Mouse (Mus musculus): Measurements from ENCODE around the gene Arhgef18. TPM values are rescaled to one million over a fixed set of nuclear protein-coding genes. Genes with fewer than 3 reads are reported as not detected.
A peak's percentile ranks its signal among the peaks of the same experiment; 100 is the strongest.

Gene Arhgef18
- polyA plus RNA-seq, 1 experiment from 2014 or later: 9.7 TPM

DNA sequence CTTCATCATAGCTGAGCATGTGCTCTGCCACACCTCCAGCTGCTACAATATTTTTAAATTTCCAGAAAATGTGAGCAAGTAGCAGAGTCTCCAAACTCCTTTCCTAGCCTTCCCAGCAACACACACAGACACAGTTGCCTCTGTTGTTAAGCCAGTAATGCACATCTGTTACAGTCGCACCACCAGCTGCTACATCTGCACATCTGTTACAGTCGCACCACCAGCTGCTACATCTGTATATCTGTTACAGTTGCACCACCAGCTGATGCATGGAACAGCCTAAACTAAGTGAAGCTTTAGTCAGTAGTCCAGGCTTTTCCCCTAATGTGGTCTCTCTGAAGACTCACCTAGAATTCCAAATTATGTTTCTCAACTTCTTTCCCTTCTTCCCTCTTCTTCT is 35.6 kb downstream of the Arhgef18 start:
- H3K9me3 ChIP-seq: no peaks in the 10 kb centered on the region
- H3K4me1 ChIP-seq: no peaks in the 10 kb centered on the region
- H3K27me3 ChIP-seq (ENCODE audit: poor library complexity, severe bottlenecking): no peaks in the 10 kb centered on the region
- 87% methylated on average over 2 of the region's 2 CpGs for WGBS
- no peak overlapping the region for H3K4me3 ChIP-seq
- peaks cover 64% of the 10 kb centered on the region for H3K36me3 ChIP-seq (replicated peaks)
- no peak for DNase-seq (ENCODE audit: extremely low spot score, low spot score)
- H3K27ac ChIP-seq: no peak overlapping the region

DNA sequence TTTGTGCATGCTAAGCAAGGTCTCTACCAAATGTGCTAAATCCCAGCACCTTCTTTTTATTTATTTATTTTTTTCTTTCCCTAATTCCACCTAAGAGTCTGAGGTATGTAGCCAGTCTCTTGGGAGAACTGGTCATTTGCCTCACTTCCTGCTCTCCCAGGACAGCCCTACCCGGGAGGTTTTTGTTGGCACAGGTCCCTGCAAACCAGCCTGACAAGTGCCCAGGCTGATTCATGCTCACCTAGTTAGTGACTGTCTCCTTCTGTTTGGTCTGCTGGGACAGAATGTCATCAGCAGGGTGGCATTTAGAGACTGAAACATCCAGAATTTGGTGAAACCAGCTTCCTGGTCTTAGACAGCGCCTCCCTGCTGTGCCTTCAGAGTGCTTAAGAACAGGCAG is 37.2 kb downstream of the Arhgef18 start:
- no peaks in the 10 kb centered on the region for H3K9me3 ChIP-seq
- 90% methylated on average over 2 of the region's 2 CpGs for WGBS
- H3K27me3 ChIP-seq (ENCODE audit: poor library complexity, severe bottlenecking): no peaks in the 10 kb centered on the region
- no peak overlapping the region for H3K27ac ChIP-seq
- H3K4me3 ChIP-seq: no peak overlapping the region
- H3K4me1 ChIP-seq: no peaks in the 10 kb centered on the region
- peaks cover 79% of the 10 kb centered on the region for H3K36me3 ChIP-seq (replicated peaks)
- DNase-seq (ENCODE audit: extremely low spot score, low spot score): no peak

GRCm38 (mm10) chr8:3431113-3431512 is 38.3 kb downstream of the Arhgef18 start:
- 82% methylated on average over 3 of the region's 3 CpGs for WGBS
- no peak overlapping the region for H3K4me3 ChIP-seq
- peaks cover 89% of the 10 kb centered on the region for H3K36me3 ChIP-seq (replicated peaks)

DNA sequence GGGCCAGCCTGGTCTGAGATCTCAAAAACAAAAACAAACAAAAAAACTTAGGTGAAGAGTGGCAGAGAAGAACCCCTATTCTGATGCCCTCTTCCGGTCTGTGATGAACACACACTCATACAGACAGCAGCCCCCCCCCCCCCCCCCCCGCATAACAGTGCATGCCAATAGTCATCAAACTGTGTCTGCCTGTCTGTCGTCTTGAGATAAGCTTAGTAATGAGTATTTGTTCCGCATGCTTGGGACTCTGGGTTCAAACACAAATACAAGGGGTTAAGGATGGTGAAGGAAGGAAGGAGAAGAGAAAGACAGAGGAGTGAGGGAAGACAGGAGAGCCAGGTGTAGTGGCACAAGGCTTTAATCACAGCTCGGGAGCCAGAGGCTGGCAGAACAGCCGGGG is 43.7 kb downstream of the Arhgef18 start:
- peaks cover 98% of the 10 kb centered on the region for H3K36me3 ChIP-seq (replicated peaks)
- no peaks in the 10 kb centered on the region for H3K9me3 ChIP-seq
- H3K4me3 ChIP-seq: no peak overlapping the region
- no peak for DNase-seq (ENCODE audit: extremely low spot score, low spot score)
- H3K27ac ChIP-seq: no peak overlapping the region
- no peaks in the 10 kb centered on the region for H3K27me3 ChIP-seq (ENCODE audit: poor library complexity, severe bottlenecking)
- H3K4me1 ChIP-seq: no peaks in the 10 kb centered on the region
- WGBS: 93% methylated on average over 5 of the region's 6 CpGs

More at GRCm38 (mm10) chr8:3431113-3431512, 38.3 kb downstream of the Arhgef18 start:
- no peak for DNase-seq (ENCODE audit: extremely low spot score, low spot score)
- Histone ChIP-seq H3K9me3 (no peaks in the 10 kb centered on the region), H3K27ac (no peak overlapping the region), H3K4me1 (no peaks in the 10 kb centered on the region), H3K27me3 (ENCODE audit: poor library complexity, severe bottlenecking) (no peaks in the 10 kb centered on the region)

GRCm38 (mm10) chr8:3439510-3439909 is 46.7 kb downstream of the Arhgef18 start:
- H3K4me3 ChIP-seq: no peak overlapping the region
- no peaks in the 10 kb centered on the region for H3K27me3 ChIP-seq (ENCODE audit: poor library complexity, severe bottlenecking)
- peaks cover 90% of the 10 kb centered on the region for H3K36me3 ChIP-seq (replicated peaks)
- H3K27ac ChIP-seq: no peak overlapping the region
- no peak for DNase-seq (ENCODE audit: extremely low spot score, low spot score)
- 75% methylated on average over 12 of the region's 12 CpGs for WGBS
- no peaks in the 10 kb centered on the region for H3K4me1 ChIP-seq
- H3K9me3 ChIP-seq: no peaks in the 10 kb centered on the region

GRCm38 (mm10) chr8:3449226-3449625 is 56.4 kb downstream of the Arhgef18 start:
- no peak overlapping the region for H3K27ac ChIP-seq
- no peak for DNase-seq (ENCODE audit: extremely low spot score, low spot score)
- H3K36me3 ChIP-seq (replicated peaks): peaks cover 95% of the 10 kb centered on the region
- no peaks in the 10 kb centered on the region for H3K4me1 ChIP-seq
- H3K9me3 ChIP-seq: peaks cover 5% of the 10 kb centered on the region; the same call in 1 of the 2 replicates
- H3K4me3 ChIP-seq: no peak overlapping the region
- H3K27me3 ChIP-seq (ENCODE audit: poor library complexity, severe bottlenecking): no peaks in the 10 kb centered on the region
- WGBS: 87% methylated on average over 2 of the region's 2 CpGs

DNA sequence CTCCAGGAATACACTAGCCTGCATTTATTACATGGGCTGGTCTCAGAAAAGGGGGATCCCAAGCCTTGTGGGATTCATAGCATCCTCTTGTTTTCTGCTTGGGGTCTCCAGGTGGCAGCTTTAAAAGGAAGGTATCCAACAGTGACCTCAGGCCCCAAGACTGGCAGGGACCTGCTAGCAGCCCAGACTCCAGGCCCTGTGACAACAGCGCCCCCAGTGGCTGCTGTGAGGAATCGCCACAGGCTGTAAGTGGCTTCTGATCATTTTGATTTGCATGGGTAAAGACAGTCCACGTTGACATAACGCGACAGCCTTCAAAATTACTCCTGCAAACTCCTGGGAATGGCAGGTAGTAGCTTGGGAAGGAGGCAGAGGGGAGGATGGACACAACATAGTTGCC is 57.9 kb downstream of the Arhgef18 start:
- H3K4me3 ChIP-seq: no peak overlapping the region
- no peaks in the 10 kb centered on the region for H3K27me3 ChIP-seq (ENCODE audit: poor library complexity, severe bottlenecking)
- peaks cover 94% of the 10 kb centered on the region for H3K36me3 ChIP-seq (replicated peaks)
- DNase-seq (ENCODE audit: extremely low spot score, low spot score): peak; percentile 47
- WGBS: 34% methylated on average over 5 of the region's 5 CpGs
- H3K27ac ChIP-seq: no peak overlapping the region
- no peaks in the 10 kb centered on the region for H3K4me1 ChIP-seq
- H3K9me3 ChIP-seq: peaks cover 5% of the 10 kb centered on the region; the same call in 1 of the 2 replicates

- WGBS: 96% methylated on average over 25 of the region's 25 CpGs
- no peak overlapping the region for H3K4me3 ChIP-seq
- DNase-seq (ENCODE audit: extremely low spot score, low spot score): no peak
- peaks cover 97% of the 10 kb centered on the region for H3K36me3 ChIP-seq (replicated peaks)
- no peaks in the 10 kb centered on the region for H3K4me1 ChIP-seq
- H3K27ac ChIP-seq: no peak overlapping the region
- no peaks in the 10 kb centered on the region for H3K27me3 ChIP-seq (ENCODE audit: poor library complexity, severe bottlenecking)
- H3K9me3 ChIP-seq: peaks cover 5% of the 10 kb centered on the region; the same call in 1 of the 2 replicates
Measured at GRCm38 (mm10) chr8:3451992-3452391, 59.2 kb downstream of the Arhgef18 start.

GRCm38 (mm10) chr8:3463248-3463647 is 70.4 kb downstream of the Arhgef18 start:
- no peak overlapping the region for H3K27ac ChIP-seq
- H3K36me3 ChIP-seq (replicated peaks): peaks cover 10% of the 10 kb centered on the region
- DNase-seq (ENCODE audit: extremely low spot score, low spot score): no peak
- 91% methylated on average over 2 of the region's 2 CpGs for WGBS
- no peaks in the 10 kb centered on the region for H3K9me3 ChIP-seq
- H3K4me3 ChIP-seq: no peak overlapping the region
- H3K27me3 ChIP-seq (ENCODE audit: poor library complexity, severe bottlenecking): no peaks in the 10 kb centered on the region
- H3K4me1 ChIP-seq: peaks cover 11% of the 10 kb centered on the region

- Histone ChIP-seq H3K27ac (0 out of 2 replicates have a peak overlapping the region, but pooled peaks have one; percentile 35), H3K27me3 (ENCODE audit: poor library complexity, severe bottlenecking) (no peaks in the 10 kb centered on the region), H3K36me3 (replicated peaks) (no peaks in the 10 kb centered on the region), H3K4me1 (peaks cover 11% of the 10 kb centered on the region), H3K4me3 (no peak overlapping the region), H3K9me3 (no peaks in the 10 kb centered on the region)
- WGBS: 58% methylated on average over 5 of the region's 5 CpGs
- DNase-seq (ENCODE audit: extremely low spot score, low spot score): peak; percentile 51
Measured at GRCm38 (mm10) chr8:3464309-3464708, 71.5 kb downstream of the Arhgef18 start.

DNA sequence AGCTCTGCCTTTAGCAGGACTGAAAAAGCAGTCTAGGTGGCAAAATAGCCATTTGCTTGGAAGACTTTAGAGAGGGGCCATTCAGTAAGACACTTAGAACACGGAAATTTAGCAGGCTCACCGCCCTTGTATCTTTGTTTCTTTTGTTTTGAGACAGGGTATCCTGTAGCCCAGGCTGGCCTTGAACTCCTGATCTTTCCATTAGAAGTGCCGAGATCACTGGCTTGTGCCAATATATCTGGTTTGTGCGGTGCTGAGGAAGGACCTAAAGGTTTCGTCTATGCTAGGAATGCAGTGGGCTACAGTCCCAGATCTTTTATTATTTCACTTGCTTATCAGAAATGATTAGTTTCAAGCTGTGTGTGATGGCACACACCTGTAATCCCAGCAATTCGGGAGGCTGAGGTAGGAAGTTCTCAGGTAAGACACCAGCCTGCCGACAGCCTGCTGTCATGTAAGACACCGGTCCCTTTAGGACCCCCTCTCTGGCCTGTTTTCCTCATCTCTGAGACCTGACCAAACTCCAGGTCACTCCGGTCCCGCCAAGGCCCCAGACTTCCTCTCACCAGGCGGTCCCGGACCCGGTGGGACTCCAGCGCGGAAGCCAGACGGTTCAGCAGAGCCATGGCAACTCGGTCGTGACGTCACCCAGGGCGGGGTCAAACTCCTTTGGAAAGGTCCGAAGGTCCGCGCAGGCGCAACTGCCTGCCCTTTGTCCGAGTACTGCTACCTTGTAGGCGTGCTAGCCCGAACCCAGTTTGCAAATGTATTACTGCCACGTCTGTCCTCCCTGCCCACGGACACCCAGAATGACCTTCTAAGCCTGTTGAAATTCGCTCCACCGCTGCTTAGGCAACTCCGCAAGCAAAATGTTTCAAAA is 74.4 kb downstream of the Arhgef18 start, which contains the start of gene Pex11g:
Gene Pex11g (minus strand): TSS at position 675 of the 880 bp plus-strand sequence.
- WGBS: 9% methylated on average over 32 of the region's 32 CpGs
- H3K9me3 ChIP-seq: no peaks in the 10 kb centered on the region
- H3K36me3 ChIP-seq (replicated peaks): no peaks in the 10 kb centered on the region
- H3K4me1 ChIP-seq: peaks cover 11% of the 10 kb centered on the region
- peak within 1 kb of the TSS; percentile 94 for H3K27ac ChIP-seq
- no peaks in the 10 kb centered on the region for H3K27me3 ChIP-seq (ENCODE audit: poor library complexity, severe bottlenecking)
- H3K4me3 ChIP-seq: peak within 1 kb of the TSS; percentile 53
- peak; percentile 99 for DNase-seq (ENCODE audit: extremely low spot score, low spot score)

DNA sequence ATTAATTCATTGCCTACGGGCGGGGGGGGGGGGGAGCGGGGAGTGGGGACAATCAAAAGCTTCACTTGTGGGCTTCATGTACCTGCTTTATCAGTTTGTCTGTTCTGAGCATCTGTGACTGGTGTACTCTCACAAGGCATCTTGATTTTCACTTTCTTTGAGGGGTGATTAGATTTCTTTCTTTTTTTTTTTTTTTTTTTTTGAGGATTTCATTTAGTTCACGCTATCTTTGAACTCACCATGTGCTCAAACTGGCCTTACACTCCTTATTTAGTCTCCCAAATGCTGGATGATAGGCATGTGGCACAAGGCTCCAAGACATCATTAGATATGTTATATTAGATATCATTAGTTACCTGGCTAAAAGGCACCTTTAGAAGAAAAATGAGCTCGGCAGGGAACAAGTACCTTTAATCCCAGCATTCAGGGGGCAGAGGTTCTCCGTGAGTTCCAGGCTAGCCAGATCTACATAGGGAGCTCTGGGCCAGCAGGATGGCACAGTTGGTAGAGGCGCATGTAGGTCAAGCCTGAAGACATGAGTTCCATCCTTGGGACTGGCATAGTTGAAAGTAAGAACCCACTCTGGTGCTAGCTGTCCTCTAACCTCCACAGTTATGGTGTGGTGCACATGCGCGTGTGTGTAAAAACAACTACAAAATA is 75.2 kb downstream of the Arhgef18 start:
- Histone ChIP-seq H3K4me1 (peaks cover 11% of the 10 kb centered on the region), H3K4me3 (peak overlapping the region; percentile 53), H3K36me3 (replicated peaks) (no peaks in the 10 kb centered on the region), H3K9me3 (no peaks in the 10 kb centered on the region), H3K27me3 (ENCODE audit: poor library complexity, severe bottlenecking) (no peaks in the 10 kb centered on the region), H3K27ac (peak overlapping the region; percentile 94)
- 52% methylated on average over 9 of the region's 9 CpGs for WGBS
- no peak for DNase-seq (ENCODE audit: extremely low spot score, low spot score)

- H3K4me1 ChIP-seq: peaks cover 11% of the 10 kb centered on the region
- no peaks in the 10 kb centered on the region for H3K36me3 ChIP-seq (replicated peaks)
- no peak for DNase-seq (ENCODE audit: extremely low spot score, low spot score)
- H3K4me3 ChIP-seq: no peak overlapping the region
- no peaks in the 10 kb centered on the region for H3K9me3 ChIP-seq
- WGBS: 82% methylated on average over 1 of the region's 1 CpGs
- H3K27ac ChIP-seq: no peak overlapping the region
- no peaks in the 10 kb centered on the region; the same call in 1 of the 2 replicates for H3K27me3 ChIP-seq (ENCODE audit: poor library complexity, severe bottlenecking)
Measured at GRCm38 (mm10) chr8:3468838-3469237, 76.0 kb downstream of the Arhgef18 start.
